Mouse (Mus musculus): ENCODE results near the gene Dkkl1. TPM values are rescaled to one million over a fixed set of nuclear protein-coding genes. Genes with fewer than 3 reads are reported as not detected.

The Dkkl1 gene
- polyA plus RNA-seq, 1 experiment from 2014 or later = 10.8 TPM

DNA sequence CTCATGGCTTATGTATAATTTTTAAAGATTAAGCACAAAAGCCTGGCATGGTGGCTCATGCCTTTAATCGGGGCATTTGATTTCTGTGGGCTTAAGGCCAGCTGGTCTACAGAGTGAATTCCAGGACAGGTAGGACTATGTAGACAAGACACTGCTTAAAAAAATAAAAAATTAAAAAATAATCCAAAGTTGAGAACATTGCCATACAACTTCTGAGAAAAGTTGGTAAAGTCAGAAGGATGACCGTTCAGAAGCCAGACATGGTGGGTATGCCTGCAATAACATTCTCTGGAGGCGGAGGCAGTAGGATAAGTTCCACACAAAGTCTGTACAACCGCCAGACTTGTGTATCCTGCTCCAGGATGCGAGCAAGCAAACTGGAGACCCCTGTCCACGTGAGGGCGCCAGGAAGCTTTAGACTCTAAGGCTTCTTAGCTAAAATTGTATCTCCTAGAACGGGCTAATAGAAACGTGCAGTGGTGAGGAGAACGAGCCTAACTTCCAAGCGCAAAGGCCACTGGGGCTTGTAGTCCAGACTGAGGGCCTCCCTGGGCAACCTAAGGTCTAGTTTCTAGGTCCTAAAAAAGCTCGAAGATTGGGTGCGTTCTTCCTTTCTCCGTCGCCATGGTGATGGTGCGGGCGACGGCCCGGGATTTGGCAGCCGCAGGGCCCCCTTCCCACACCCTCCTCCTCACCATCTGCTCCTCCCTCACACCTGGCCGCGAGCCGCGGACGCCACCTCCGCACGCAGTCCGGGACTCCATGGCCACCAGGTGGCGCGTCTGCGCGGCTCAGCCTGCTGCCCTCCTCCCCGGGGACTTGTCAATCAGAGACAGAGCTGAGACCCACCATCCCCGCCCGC lies 50.1 kb downstream of the Dkkl1 start:
- H3K27me3 ChIP-seq = peaks cover 45% of the 10 kb centered on the region
- H3K4me3 ChIP-seq = peak overlapping the region; percentile 43
- peak; percentile 93 for ATAC-seq (ENCODE audit: low FRiP score, low read depth)
- H3K4me2 ChIP-seq = peak overlapping the region; percentile 87
- H3K9me3 ChIP-seq = no peaks in the 10 kb centered on the region
- H3K36me3 ChIP-seq = 0 out of 2 replicates have a peak, but pooled peaks cover 13% of the 10 kb centered on the region
- peak overlapping the region; percentile 74 for H3K27ac ChIP-seq (replicated peaks)
- WGBS = 5% methylated on average over 35 of the region's 35 CpGs
- peaks cover 16% of the 10 kb centered on the region for H3K4me1 ChIP-seq (replicated peaks)
- H3K9ac ChIP-seq = peak overlapping the region; percentile 38

DNA sequence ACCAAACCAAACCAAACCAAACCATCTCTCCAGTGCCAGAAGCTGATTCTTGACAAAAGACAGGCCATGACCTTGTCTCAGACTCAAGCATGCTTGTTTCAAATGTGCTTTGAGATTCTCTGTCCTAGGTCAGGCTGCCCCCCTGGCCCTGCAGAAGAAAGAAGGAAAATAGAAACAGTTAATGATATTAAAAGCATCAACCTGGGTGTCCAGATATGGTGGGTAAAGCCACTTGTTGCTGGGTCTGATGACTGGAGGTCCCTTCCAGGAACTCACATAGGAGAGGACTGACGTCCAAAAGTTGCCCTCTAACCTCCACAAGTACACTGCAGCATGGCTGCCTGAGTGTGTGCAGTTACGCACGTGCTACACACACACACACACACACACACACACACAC lies 51.1 kb downstream of the Dkkl1 start:
- no peaks in the 10 kb centered on the region for H3K9me3 ChIP-seq
- no peak overlapping the region for H3K9ac ChIP-seq
- no peak for ATAC-seq (ENCODE audit: low FRiP score, low read depth)
- no peak overlapping the region for H3K4me2 ChIP-seq
- 0 out of 2 replicates have a peak, but pooled peaks cover 13% of the 10 kb centered on the region for H3K36me3 ChIP-seq
- peaks cover 16% of the 10 kb centered on the region for H3K4me1 ChIP-seq (replicated peaks)
- H3K27me3 ChIP-seq = peaks cover 35% of the 10 kb centered on the region
- WGBS = 91% methylated on average over 3 of the region's 3 CpGs
- H3K4me3 ChIP-seq = no peak overlapping the region
- H3K27ac ChIP-seq (replicated peaks) = no peak overlapping the region

DNA sequence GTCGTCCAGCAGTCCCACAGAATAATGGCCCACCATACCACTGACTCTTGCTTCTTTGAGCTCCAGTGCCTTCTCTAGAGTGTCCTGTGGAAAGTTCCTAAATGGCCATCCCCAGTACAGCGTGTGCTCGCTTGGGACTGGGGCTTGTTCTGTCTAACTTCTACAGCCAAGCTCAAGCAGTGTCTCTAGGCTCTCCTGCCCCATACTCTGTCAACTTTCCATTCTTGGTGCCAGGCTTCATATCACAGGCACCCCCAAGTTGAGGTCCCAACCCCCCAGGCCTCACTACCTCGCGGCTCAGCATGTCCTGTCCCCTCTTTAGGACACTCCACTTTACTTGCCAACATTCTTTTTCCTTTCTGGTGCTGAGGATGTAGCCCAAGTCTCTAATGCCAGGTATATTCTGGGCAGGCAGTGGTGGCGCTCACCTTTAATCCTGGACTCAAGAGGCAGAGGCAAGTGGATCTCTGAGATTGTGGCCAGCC lies 51.6 kb downstream of the Dkkl1 start:
- H3K9ac ChIP-seq = no peak overlapping the region
- H3K4me2 ChIP-seq = no peak overlapping the region
- no peak overlapping the region for H3K27ac ChIP-seq (replicated peaks)
- peaks cover 20% of the 10 kb centered on the region for H3K4me1 ChIP-seq (replicated peaks)
- H3K9me3 ChIP-seq = no peaks in the 10 kb centered on the region
- H3K27me3 ChIP-seq = peaks cover 30% of the 10 kb centered on the region
- ATAC-seq (ENCODE audit: low FRiP score, low read depth) = no peak
- no peak overlapping the region for H3K4me3 ChIP-seq
- WGBS = 95% methylated on average over 6 of the region's 6 CpGs
- H3K36me3 ChIP-seq = 0 out of 2 replicates have a peak, but pooled peaks cover 13% of the 10 kb centered on the region

DNA sequence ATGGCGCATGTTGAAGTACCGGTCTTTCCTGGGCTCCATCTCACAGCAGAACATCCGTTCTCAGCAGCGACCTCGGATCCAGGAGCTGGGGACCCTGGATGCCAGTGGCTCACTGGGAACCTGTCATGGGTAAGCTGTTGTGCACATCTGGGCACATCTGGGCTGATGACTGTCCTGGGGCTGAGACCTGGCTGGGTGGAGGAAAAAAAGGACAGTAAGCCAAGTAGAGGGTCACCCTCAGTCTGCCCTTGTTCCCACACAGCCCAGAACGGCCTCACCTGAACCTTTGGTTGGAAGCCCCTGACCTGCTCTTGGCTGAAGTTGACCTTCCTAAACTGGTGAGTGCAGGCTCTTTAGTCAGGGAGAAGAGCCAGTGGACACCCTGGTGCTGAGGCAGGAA lies 53.0 kb downstream of the Dkkl1 start:
- no peak for ATAC-seq (ENCODE audit: low FRiP score, low read depth)
- H3K27me3 ChIP-seq = peaks cover 17% of the 10 kb centered on the region
- no peaks in the 10 kb centered on the region for H3K9me3 ChIP-seq
- H3K9ac ChIP-seq = no peak overlapping the region
- 95% methylated on average over 6 of the region's 6 CpGs for whole genome bisulfite sequencing
- H3K27ac ChIP-seq (replicated peaks) = no peak overlapping the region
- H3K4me3 ChIP-seq = no peak overlapping the region
- peaks cover 25% of the 10 kb centered on the region for H3K4me1 ChIP-seq (replicated peaks)
- H3K36me3 ChIP-seq = 0 out of 2 replicates have a peak, but pooled peaks cover 13% of the 10 kb centered on the region
- H3K4me2 ChIP-seq = no peak overlapping the region

Small RNA genes within 50 kb of the gene (microRNA-seq; reads per million reads assigned to microRNA genes)
- not detected for gene Mir7055

Other genes starting within 250 kb of the Dkkl1 start
- gene Cpt1c, start 237.3 kb downstream of the Dkkl1 start, polyA plus RNA-seq (2015; fragmentation: Nextera tagmentation; extraction: Ambion mirVana) = 56.1 and 58.1 TPM in 2 replicates
- gene Prmt1, start 225.6 kb downstream of the Dkkl1 start, polyA plus RNA-seq (2015; fragmentation: Nextera tagmentation; extraction: Ambion mirVana) = 584 and 590 TPM in 2 replicates
- 57.4 and 58.1 TPM in 2 replicates for gene Irf3, start 214.5 kb downstream of the Dkkl1 start, polyA plus RNA-seq (2015; fragmentation: Nextera tagmentation; extraction: Ambion mirVana)
- 12.8 and 13.3 TPM in 2 replicates for gene Bcl2l12, start 213.4 kb downstream of the Dkkl1 start, polyA plus RNA-seq (2015; fragmentation: Nextera tagmentation; extraction: Ambion mirVana)
- gene Scaf1, start 195.8 kb downstream of the Dkkl1 start, polyA plus RNA-seq (2015; fragmentation: Nextera tagmentation; extraction: Ambion mirVana) = 49.8 and 56.5 TPM in 2 replicates
- 15.5 and 16.0 TPM in 2 replicates for gene Rras, start 194.2 kb downstream of the Dkkl1 start, polyA plus RNA-seq (2015; fragmentation: Nextera tagmentation; extraction: Ambion mirVana)
- 14.6 and 15.3 TPM in 2 replicates for gene Prr12, start 159.3 kb downstream of the Dkkl1 start, polyA plus RNA-seq (2015; fragmentation: Nextera tagmentation; extraction: Ambion mirVana)
- gene Nosip, start 149.7 kb downstream of the Dkkl1 start, polyA plus RNA-seq (2015; fragmentation: Nextera tagmentation; extraction: Ambion mirVana) = 63.9 and 69.8 TPM in 2 replicates
- gene Prrg2, start 149.5 kb downstream of the Dkkl1 start, polyA plus RNA-seq (2015; fragmentation: Nextera tagmentation; extraction: Ambion mirVana) = 13.6 and 16.3 TPM in 2 replicates
- gene Rcn3, start 119.9 kb downstream of the Dkkl1 start, polyA plus RNA-seq (2015; fragmentation: Nextera tagmentation; extraction: Ambion mirVana) = 71.7 and 88.1 TPM in 2 replicates
- gene Fcgrt, start 108.3 kb downstream of the Dkkl1 start, polyA plus RNA-seq (2015; fragmentation: Nextera tagmentation; extraction: Ambion mirVana) = 33.9 and 36.9 TPM in 2 replicates
- gene Rps11, start 87.7 kb downstream of the Dkkl1 start, polyA plus RNA-seq (2015; fragmentation: Nextera tagmentation; extraction: Ambion mirVana) = 762 and 841 TPM in 2 replicates
- 624 and 661 TPM in 2 replicates for gene Rpl13a, start 83.4 kb downstream of the Dkkl1 start, polyA plus RNA-seq (2015; fragmentation: Nextera tagmentation; extraction: Ambion mirVana)
- not detected in 2 replicates for gene Gm45713, start 75.9 kb downstream of the Dkkl1 start, polyA plus RNA-seq (2015; fragmentation: Nextera tagmentation; extraction: Ambion mirVana)
- 2.0 and 2.7 TPM in 2 replicates for gene Flt3l, start 75.7 kb downstream of the Dkkl1 start, polyA plus RNA-seq (2015; fragmentation: Nextera tagmentation; extraction: Ambion mirVana)
- gene Pih1d1, start 57.8 kb downstream of the Dkkl1 start, polyA plus RNA-seq (2015; fragmentation: Nextera tagmentation; extraction: Ambion mirVana) = 92.4 and 98.8 TPM in 2 replicates
- gene Aldh16a1, start 57.6 kb downstream of the Dkkl1 start, polyA plus RNA-seq (2015; fragmentation: Nextera tagmentation; extraction: Ambion mirVana) = 20.8 and 21.9 TPM in 2 replicates
- 0.71 and 1.5 TPM in 2 replicates for gene Slc17a7, start 48.2 kb downstream of the Dkkl1 start, polyA plus RNA-seq (2015; fragmentation: Nextera tagmentation; extraction: Ambion mirVana)
- gene Gfy, start 32.6 kb downstream of the Dkkl1 start, polyA plus RNA-seq (2015; fragmentation: Nextera tagmentation; extraction: Ambion mirVana) = not detected in 2 replicates
- 0.71 and 3.2 TPM in 2 replicates for gene Pth2, start 31.2 kb downstream of the Dkkl1 start, polyA plus RNA-seq (2015; fragmentation: Nextera tagmentation; extraction: Ambion mirVana)
- gene Ccdc155, start 7.3 kb downstream of the Dkkl1 start, polyA plus RNA-seq (2015; fragmentation: Nextera tagmentation; extraction: Ambion mirVana) = 0.57 and 0.77 TPM in 2 replicates
- gene Tead2, start 3.6 kb upstream of the Dkkl1 start, polyA plus RNA-seq (2015; fragmentation: Nextera tagmentation; extraction: Ambion mirVana) = 54.2 and 69.9 TPM in 2 replicates
- 1.4 and 1.7 TPM in 2 replicates for gene Cd37, start 27.0 kb upstream of the Dkkl1 start, polyA plus RNA-seq (2015; fragmentation: Nextera tagmentation; extraction: Ambion mirVana)
- 0.62 and 1.3 TPM in 2 replicates for gene Slc6a16, start 28.9 kb upstream of the Dkkl1 start, polyA plus RNA-seq (2015; fragmentation: Nextera tagmentation; extraction: Ambion mirVana)
- gene Slc6a21, start 65.4 kb upstream of the Dkkl1 start, polyA plus RNA-seq (2015; fragmentation: Nextera tagmentation; extraction: Ambion mirVana) = 0.16 TPM in 1 of 2 replicates, not detected in the other
- 11.3 TPM in 2 replicates for gene Trpm4, start 121.6 kb upstream of the Dkkl1 start, polyA plus RNA-seq (2015; fragmentation: Nextera tagmentation; extraction: Ambion mirVana)
- gene Hrc, start 123.1 kb upstream of the Dkkl1 start, polyA plus RNA-seq (2015; fragmentation: Nextera tagmentation; extraction: Ambion mirVana) = 0.65 and 0.68 TPM in 2 replicates
- gene Ppfia3, start 154.9 kb upstream of the Dkkl1 start, polyA plus RNA-seq (2015; fragmentation: Nextera tagmentation; extraction: Ambion mirVana) = 29.9 and 32.1 TPM in 2 replicates
- gene Lin7b, start 158.4 kb upstream of the Dkkl1 start, polyA plus RNA-seq (2015; fragmentation: Nextera tagmentation; extraction: Ambion mirVana) = 33.7 and 38.7 TPM in 2 replicates
- 179 and 183 TPM in 2 replicates for gene Snrnp70, start 183.6 kb upstream of the Dkkl1 start, polyA plus RNA-seq (2015; fragmentation: Nextera tagmentation; extraction: Ambion mirVana)
- gene Kcna7, start 193.5 kb upstream of the Dkkl1 start, polyA plus RNA-seq (2015; fragmentation: Nextera tagmentation; extraction: Ambion mirVana) = not detected in 2 replicates
- gene Ntf5, start 201.5 kb upstream of the Dkkl1 start, polyA plus RNA-seq (2015; fragmentation: Nextera tagmentation; extraction: Ambion mirVana) = 0.17 TPM in 1 of 2 replicates, not detected in the other
- gene Lhb, start 208.7 kb upstream of the Dkkl1 start, polyA plus RNA-seq (2015; fragmentation: Nextera tagmentation; extraction: Ambion mirVana) = 0.92 and 2.0 TPM in 2 replicates
- 23.4 and 25.1 TPM in 2 replicates for gene Gys1, start 222.7 kb upstream of the Dkkl1 start, polyA plus RNA-seq (2015; fragmentation: Nextera tagmentation; extraction: Ambion mirVana)
- gene Ruvbl2, start 225.9 kb upstream of the Dkkl1 start, polyA plus RNA-seq (2015; fragmentation: Nextera tagmentation; extraction: Ambion mirVana) = 108 and 110 TPM in 2 replicates
- gene Ftl1, start 247.7 kb upstream of the Dkkl1 start, polyA plus RNA-seq (2015; fragmentation: Nextera tagmentation; extraction: Ambion mirVana) = 5,657 and 5,762 TPM in 2 replicates